Mouse (Mus musculus) liver, embryonic 12.5 days (tissue): ENCODE results near the gene Vmn1r44. TPM values are rescaled to one million over a fixed set of nuclear protein-coding genes. Genes with fewer than 3 reads are reported as not detected.
"Not testable (repeated sequence)": the region's sequence is repeated elsewhere in the genome, so short reads cannot be mapped to it uniquely, and the experiment has no call there.

Experiments
- ATAC-seq: fragments of 200-750 bp; cut with Nextera tagmentation; 2 replicates; pipeline ENCODE4 v1.8.0; 2017; ENCODE audit warnings: moderate number of reproducible peaks, mild to moderate bottlenecking, moderate library complexity
- H3K27ac ChIP-seq: fragments of 300-500 bp; sonication (generic); 2 replicates; pipeline ENCODE4 v1.5.1; 2016; ENCODE audit warnings: mild to moderate bottlenecking
- H3K27me3 ChIP-seq: fragments of 300-500 bp; sonication (generic); replicated peaks from 2 replicates; pipeline ENCODE4 v1.6.1; 2016; ENCODE audit warnings: mild to moderate bottlenecking, moderate library complexity
- H3K36me3 ChIP-seq: fragments of 300-500 bp; sonication (generic); 2 replicates; pipeline ENCODE4 v1.6.1; 2016; ENCODE audit warnings: mild to moderate bottlenecking, moderate library complexity
- H3K4me1 ChIP-seq: fragments of 300-500 bp; sonication (generic); 2 replicates; pipeline ENCODE4 v1.6.1; 2016
- H3K4me2 ChIP-seq: fragments of 300-500 bp; sonication (generic); 2 replicates; pipeline ENCODE4 v1.6.1; 2016; ENCODE audit warnings: mild to moderate bottlenecking, moderate library complexity
- H3K4me3 ChIP-seq: fragments of 300-500 bp; sonication (generic); 2 replicates; pipeline ENCODE4 v1.5.1; 2016; ENCODE audit warnings: mild to moderate bottlenecking, moderate library complexity
- H3K9ac ChIP-seq: fragments of 300-500 bp; sonication (generic); 2 replicates; pipeline ENCODE4 v1.6.1; 2016; ENCODE audit warnings: mild to moderate bottlenecking, moderate library complexity
- H3K9me3 ChIP-seq: fragments of 300-500 bp; sonication (generic); replicated peaks from 2 replicates; pipeline ENCODE4 v1.6.1; 2016; ENCODE audit warnings: mild to moderate bottlenecking, moderate library complexity
- WGBS: fragments of 180-500 bp; shearing (Covaris S2); methylation state at CpG from one replicate; pipeline ENCODE4 v1.1.7; 2016; ENCODE audit not compliant: insufficient replicate concordance; 5-methylcytosine and 5-hydroxymethylcytosine counted together
- polyA plus RNA-seq: library from polyadenylated mRNA; unstranded; fragments of >200 nt; fragmentation: Nextera tagmentation; extraction: Ambion mirVana; gene quantifications from 2 replicates; pipeline ENCODE4 v1.2.1, GENCODE M21; 2016

The Vmn1r44 gene
- polyA plus RNA-seq = not detected in 2 replicates

- Histone ChIP-seq H3K9ac (no peak within 1 kb of the TSS), H3K9me3 (no peaks in the 10 kb centered on the region), H3K4me2 (no peak within 1 kb of the TSS), H3K27me3 (no peaks in the 10 kb centered on the region), H3K36me3 (no peaks in the 10 kb centered on the region), H3K27ac (no peak within 1 kb of the TSS), H3K4me1 (no peaks in the 10 kb centered on the region), H3K4me3 (no peak within 1 kb of the TSS)
- ATAC-seq = no peak
- WGBS = 59% methylated on average over 1 of the region's 1 CpGs
Measured at GRCm38 (mm10) chr6:89883360-89883759, at the start of gene Vmn1r44. TSS of gene Vmn1r44 (plus strand) at chr6:89883660.

DNA sequence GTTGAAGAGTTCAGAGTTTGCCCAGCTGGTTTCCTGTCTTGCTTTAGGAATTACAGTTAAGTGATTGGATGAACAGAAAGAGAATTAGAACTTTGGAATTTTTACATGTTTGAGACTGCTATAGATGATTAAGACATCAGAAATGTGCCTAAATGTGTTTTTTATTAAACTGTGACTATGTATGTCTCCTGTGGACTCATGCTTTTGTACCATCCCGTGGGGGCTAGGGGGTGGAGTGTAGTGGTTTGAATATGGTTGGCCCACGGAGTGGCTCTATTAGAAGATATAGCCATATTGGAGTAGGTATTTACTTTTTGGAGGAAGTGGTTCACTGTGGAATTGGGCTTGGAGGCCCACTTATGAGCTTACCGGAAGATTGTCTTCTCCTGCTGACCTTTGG, 25.9 kb upstream of the Vmn1r44 start:
- ATAC-seq = no peak
- 55% methylated on average over 3 of the region's 3 CpGs for WGBS
- no peak overlapping the region for H3K9ac ChIP-seq
- H3K4me1 ChIP-seq = no peaks in the 10 kb centered on the region
- no peak overlapping the region for H3K4me3 ChIP-seq
- no peaks in the 10 kb centered on the region for H3K36me3 ChIP-seq
- no peaks in the 10 kb centered on the region for H3K27me3 ChIP-seq
- H3K9me3 ChIP-seq = peaks cover 22% of the 10 kb centered on the region
- H3K4me2 ChIP-seq = no peak overlapping the region
- no peak overlapping the region for H3K27ac ChIP-seq

GRCm38 (mm10) chr6:89859839-89860238, 23.6 kb upstream of the Vmn1r44 start:
- H3K27ac ChIP-seq = no peak overlapping the region
- 73% methylated on average over 2 of the region's 2 CpGs for WGBS
- H3K4me1 ChIP-seq = no peaks in the 10 kb centered on the region
- H3K4me3 ChIP-seq = no peak overlapping the region
- ATAC-seq = no peak
- no peaks in the 10 kb centered on the region for H3K27me3 ChIP-seq
- no peaks in the 10 kb centered on the region for H3K36me3 ChIP-seq
- H3K9ac ChIP-seq = no peak overlapping the region
- H3K4me2 ChIP-seq = no peak overlapping the region
- peaks cover 36% of the 10 kb centered on the region for H3K9me3 ChIP-seq

GRCm38 (mm10) chr6:89863792-89864191, 19.7 kb upstream of the Vmn1r44 start:
- no peak for ATAC-seq
- no peak overlapping the region for H3K4me3 ChIP-seq
- 47% methylated on average over 4 of the region's 4 CpGs for WGBS
- H3K4me2 ChIP-seq = no peak overlapping the region
- H3K27ac ChIP-seq = no peak overlapping the region
- no peaks in the 10 kb centered on the region for H3K27me3 ChIP-seq
- H3K4me1 ChIP-seq = no peaks in the 10 kb centered on the region
- H3K9ac ChIP-seq = no peak overlapping the region
- peaks cover 51% of the 10 kb centered on the region for H3K9me3 ChIP-seq
- H3K36me3 ChIP-seq = no peaks in the 10 kb centered on the region

GRCm38 (mm10) chr6:89867276-89867675, 16.2 kb upstream of the Vmn1r44 start:
- H3K27me3 ChIP-seq = no peaks in the 10 kb centered on the region
- no peak overlapping the region for H3K9ac ChIP-seq
- no peak for ATAC-seq
- no peaks in the 10 kb centered on the region for H3K36me3 ChIP-seq
- no peak overlapping the region for H3K27ac ChIP-seq
- H3K4me3 ChIP-seq = no peak overlapping the region
- no peaks in the 10 kb centered on the region for H3K4me1 ChIP-seq
- WGBS = 58% methylated on average over 2 of the region's 2 CpGs
- H3K9me3 ChIP-seq = peaks cover 40% of the 10 kb centered on the region
- H3K4me2 ChIP-seq = no peak overlapping the region

DNA sequence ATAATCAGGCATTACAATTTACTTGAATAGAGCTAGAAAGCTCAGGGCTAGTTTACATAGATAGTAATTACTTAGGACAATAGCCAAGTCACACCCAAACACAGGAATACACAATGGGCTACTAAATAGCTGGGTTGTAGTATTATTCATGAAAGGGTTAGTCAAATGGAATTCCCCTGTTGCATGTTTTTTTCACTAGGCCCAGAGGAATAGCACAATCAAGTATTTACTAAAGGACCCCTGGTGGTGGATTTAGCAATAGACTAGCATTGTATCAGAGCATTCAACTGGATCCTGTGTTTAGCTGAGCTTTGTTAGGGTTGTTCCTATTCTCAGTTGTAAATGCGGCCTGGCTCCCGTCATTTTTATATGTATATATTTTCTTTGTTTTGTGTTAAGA, 15.5 kb upstream of the Vmn1r44 start:
- Histone ChIP-seq H3K9ac (no peak overlapping the region), H3K4me2 (no peak overlapping the region), H3K36me3 (no peaks in the 10 kb centered on the region), H3K27me3 (no peaks in the 10 kb centered on the region), H3K27ac (no peak overlapping the region), H3K9me3 (peaks cover 40% of the 10 kb centered on the region), H3K4me1 (no peaks in the 10 kb centered on the region), H3K4me3 (no peak overlapping the region)
- 89% methylated on average over 2 of the region's 2 CpGs for WGBS
- no peak for ATAC-seq

DNA sequence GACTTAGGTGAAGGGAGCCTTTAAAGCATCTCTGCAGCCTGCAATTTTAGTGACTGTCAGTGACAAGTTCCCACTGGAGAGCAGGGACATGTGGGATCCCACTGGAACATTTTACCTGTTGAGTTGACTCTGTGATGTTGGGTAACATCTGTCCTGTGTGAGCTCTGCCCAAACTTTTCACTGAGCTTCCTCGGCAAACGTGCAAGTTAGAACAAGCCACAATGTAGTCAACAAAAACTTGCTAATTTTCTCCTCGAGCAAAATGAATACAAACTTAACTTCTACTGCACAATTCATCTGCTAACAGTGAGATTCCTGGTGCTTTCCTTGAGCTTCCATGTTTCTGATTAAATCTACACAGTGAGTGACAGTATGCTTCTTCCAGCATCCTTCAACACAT, 7.1 kb upstream of the Vmn1r44 start, which contains the start of the genes Vmn1r42 and Vmn1r43:
TSS of gene Vmn1r42 (minus strand) at position 101 of the 400 bp plus-strand sequence.
TSS of gene Vmn1r43 (minus strand) at position 101 of the 400 bp plus-strand sequence.
- not testable (repeated sequence) for H3K27me3 ChIP-seq, H3K27ac ChIP-seq, ATAC-seq, H3K4me2 ChIP-seq, H3K4me1 ChIP-seq, H3K9ac ChIP-seq, H3K4me3 ChIP-seq, H3K9me3 ChIP-seq, H3K36me3 ChIP-seq
- 58% methylated on average over 3 of the region's 3 CpGs for WGBS

- Histone ChIP-seq H3K4me1 (no peaks in the 10 kb centered on the region), H3K4me3 (no peak overlapping the region), H3K27me3 (no peaks in the 10 kb centered on the region), H3K4me2 (no peak overlapping the region), H3K27ac (no peak overlapping the region), H3K36me3 (no peaks in the 10 kb centered on the region), H3K9ac (no peak overlapping the region), H3K9me3 (no peaks in the 10 kb centered on the region)
- WGBS = 57% methylated on average over 2 of the region's 2 CpGs
- ATAC-seq = no peak
Measured at GRCm38 (mm10) chr6:89876963-89877362, 6.5 kb upstream of the Vmn1r44 start.

- H3K4me2 ChIP-seq = no peak overlapping the region
- H3K27me3 ChIP-seq = no peaks in the 10 kb centered on the region
- ATAC-seq = no peak
- H3K4me3 ChIP-seq = no peak overlapping the region
- H3K36me3 ChIP-seq = no peaks in the 10 kb centered on the region
- H3K4me1 ChIP-seq = no peaks in the 10 kb centered on the region
- no peaks in the 10 kb centered on the region for H3K9me3 ChIP-seq
- H3K9ac ChIP-seq = no peak overlapping the region
- no peak overlapping the region for H3K27ac ChIP-seq
Measured at GRCm38 (mm10) chr6:89880867-89881266, 2.6 kb upstream of the Vmn1r44 start.

- Histone ChIP-seq H3K27ac (no peak overlapping the region), H3K4me3 (no peak overlapping the region), H3K36me3 (no peaks in the 10 kb centered on the region), H3K4me1 (no peaks in the 10 kb centered on the region), H3K9ac (no peak overlapping the region), H3K9me3 (no peaks in the 10 kb centered on the region), H3K4me2 (no peak overlapping the region), H3K27me3 (no peaks in the 10 kb centered on the region)
- WGBS = 20% methylated on average over 2 of the region's 2 CpGs
- ATAC-seq = no peak
Measured at GRCm38 (mm10) chr6:89883812-89884211, 352 bp downstream of the Vmn1r44 start.

DNA sequence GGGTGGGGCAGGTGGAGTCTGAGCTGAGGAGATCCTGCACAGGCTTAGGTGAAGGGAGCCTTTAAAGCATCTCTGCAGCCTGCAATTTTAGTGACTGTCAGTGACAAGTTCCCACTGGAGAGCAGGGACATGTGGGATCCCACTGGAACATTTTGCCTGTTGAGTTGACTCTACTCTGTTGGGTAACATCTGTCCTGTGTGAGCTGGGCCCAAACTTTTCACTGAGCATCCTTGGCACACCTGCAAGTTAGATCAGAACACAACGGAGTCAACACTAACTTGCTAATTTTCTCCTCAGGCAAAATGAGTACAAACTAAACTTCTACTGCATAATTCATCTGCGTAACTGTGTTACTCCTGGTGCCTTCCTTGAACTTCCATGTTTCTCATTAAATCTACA, 57.0 kb downstream of the Vmn1r44 start, which contains the start of gene Vmn1r45:
TSS of gene Vmn1r45 (minus strand) at position 101 of the 400 bp plus-strand sequence.
- ATAC-seq, H3K27me3 ChIP-seq, H3K4me2 ChIP-seq, H3K9ac ChIP-seq, H3K9me3 ChIP-seq, H3K27ac ChIP-seq, H3K4me3 ChIP-seq, H3K36me3 ChIP-seq, H3K4me1 ChIP-seq: not testable (repeated sequence)
- WGBS = 61% methylated on average over 2 of the region's 2 CpGs

DNA sequence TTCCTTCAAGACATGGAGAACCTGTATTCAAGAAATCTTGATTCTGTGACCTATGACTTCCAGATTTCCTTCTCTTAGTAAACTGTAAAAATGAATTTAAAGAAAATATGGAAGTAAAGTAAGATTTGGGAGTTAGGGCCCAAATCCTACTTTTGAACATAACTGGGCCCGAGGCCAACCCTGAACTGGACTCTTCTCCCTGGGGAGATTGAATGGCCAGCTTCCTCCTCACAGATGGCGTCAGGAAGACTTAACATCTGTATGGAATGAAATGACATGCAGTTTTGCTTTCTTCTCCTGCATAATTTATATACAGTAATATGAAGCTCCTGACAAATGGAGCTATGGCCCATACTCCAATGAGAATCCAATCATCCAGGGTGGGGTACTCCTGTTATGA, 57.5 kb downstream of the Vmn1r44 start:
- ATAC-seq = no peak
- Histone ChIP-seq H3K4me1 (no peaks in the 10 kb centered on the region), H3K27ac (no peak overlapping the region), H3K4me3 (no peak overlapping the region), H3K4me2 (no peak overlapping the region), H3K36me3 (no peaks in the 10 kb centered on the region), H3K9ac (no peak overlapping the region), H3K9me3 (0 out of 2 replicates have a peak, but pooled peaks cover 8% of the 10 kb centered on the region), H3K27me3 (no peaks in the 10 kb centered on the region)
- 56% methylated on average over 2 of the region's 2 CpGs for WGBS
